Mouse (Mus musculus): ENCODE data around the gene Myo3b.

DNA sequence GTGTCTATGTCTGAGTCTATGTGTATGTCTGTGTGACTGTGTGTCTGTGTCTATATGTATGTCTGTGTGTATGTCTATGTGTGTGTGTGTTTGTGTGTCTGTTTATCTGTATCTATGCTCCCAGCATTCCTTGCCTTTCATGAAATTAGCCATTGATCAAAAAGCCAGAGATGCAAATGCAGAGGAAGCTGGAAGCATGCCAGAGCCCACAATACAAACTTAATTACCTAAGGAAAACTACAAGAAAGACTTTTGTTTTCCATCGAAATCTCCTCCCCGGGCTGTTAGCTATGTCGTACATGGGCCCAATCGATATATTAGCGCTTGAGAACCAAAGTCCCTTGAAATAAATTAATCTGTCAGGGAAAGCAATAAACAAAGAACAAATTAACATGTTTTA lies 367.9 kb downstream of the Myo3b start:
- no peak for TF ChIP-seq MAX (IDR thresholded peaks at IDR 0.05; ENCODE audit: low read depth)
- TF ChIP-seq SRF (IDR thresholded peaks at IDR 0.05; ENCODE audit: control insufficient read depth, insufficient read length, low read depth) = no peak
- TF ChIP-seq POLR2A (IDR thresholded peaks at IDR 0.05; ENCODE audit: insufficient read length, low read depth) = no peak
- no peak for TF ChIP-seq MYOD1 (IDR thresholded peaks at IDR 0.05; ENCODE audit: control insufficient read depth in 1 of 3, insufficient read length in 2 of 3, low read depth in 2 of 3)
- TF ChIP-seq USF1 (IDR thresholded peaks at IDR 0.05; ENCODE audit: low read depth) = no peak
- no peak for TF ChIP-seq E2F4 (IDR thresholded peaks at IDR 0.05; ENCODE audit: insufficient read depth)
- no peak for TF ChIP-seq TCF12 (IDR thresholded peaks at IDR 0.05; ENCODE audit: insufficient read depth, poor library complexity, severe bottlenecking)
- no peak for TF ChIP-seq MYOG (IDR thresholded peaks at IDR 0.05; ENCODE audit: control insufficient read depth in 1 of 3, insufficient read depth in 1 of 3, insufficient read length in 2 of 3, low read depth in 2 of 3)

Data from myocyte (in vitro differentiated cells).